Mouse (Mus musculus): ENCODE measurements around the gene Plxnc1.

GRCm38 (mm10) chr10:94905219-94905618 is 39.4 kb downstream of the Plxnc1 start:
- TF ChIP-seq EP300 (IDR thresholded peaks at IDR 0.05; ENCODE audit: insufficient read depth, low read depth, low read length) (no peak), POLR2A (IDR thresholded peaks at IDR 0.05; ENCODE audit: insufficient read depth, low read length) (no peak)
